Mouse (Mus musculus) cerebellum, postnatal 14 days (tissue): ENCODE measurements around the gene Pax5.

Experiments used
- DNase-seq, 2 experiments: peaks; one replicate each; pipeline ENCODE4 v3.0.0; 2021; ENCODE audit warnings: mixed read lengths in 2 of 2

Pax5 gene

GRCm38 (mm10) chr4:44664767-44665056 is 45.6 kb downstream of the Pax5 start:
- no peak for DNase-seq

- DNase-seq, result peak; percentile 62 to 69
Measured at GRCm38 (mm10) chr4:44664004-44664766, 46.1 kb downstream of the Pax5 start.

- no peak for DNase-seq
Measured at GRCm38 (mm10) chr4:44663489-44663888, 46.8 kb downstream of the Pax5 start.

- DNase-seq, result no peak
Measured at GRCm38 (mm10) chr4:44645181-44645580, 65.1 kb downstream of the Pax5 start.

- no peak for DNase-seq
Measured at GRCm38 (mm10) chr4:44641831-44642587, 68.3 kb downstream of the Pax5 start.

- peak in 1 of 2 experiments; percentile 34 for DNase-seq
Measured at GRCm38 (mm10) chr4:44635618-44636017, 74.7 kb downstream of the Pax5 start.

- peak; percentile 18 to 30 for DNase-seq
Measured at GRCm38 (mm10) chr4:44633694-44634524, 76.4 kb downstream of the Pax5 start.

GRCm38 (mm10) chr4:44630059-44630458 is 80.2 kb downstream of the Pax5 start:
- DNase-seq, result no peak

- no peak for DNase-seq
Measured at GRCm38 (mm10) chr4:44627890-44628289, 82.4 kb downstream of the Pax5 start.

- no peak for DNase-seq
Measured at GRCm38 (mm10) chr4:44625108-44625424, 85.2 kb downstream of the Pax5 start.

- DNase-seq, result no peak
Measured at GRCm38 (mm10) chr4:44624232-44625107, 85.8 kb downstream of the Pax5 start.

GRCm38 (mm10) chr4:44623435-44623727 is 86.9 kb downstream of the Pax5 start:
- no peak for DNase-seq

GRCm38 (mm10) chr4:44622682-44623434 is 87.4 kb downstream of the Pax5 start:
- no peak for DNase-seq

- DNase-seq, result no peak
Measured at GRCm38 (mm10) chr4:44620241-44620640, 90.0 kb downstream of the Pax5 start.

GRCm38 (mm10) chr4:44614066-44614667 is 96.1 kb downstream of the Pax5 start:
- no peak for DNase-seq

GRCm38 (mm10) chr4:44612392-44612791 is 97.9 kb downstream of the Pax5 start:
- DNase-seq, result no peak

- DNase-seq, result no peak
Measured at GRCm38 (mm10) chr4:44605453-44605852, 104.8 kb downstream of the Pax5 start.

- no peak for DNase-seq
Measured at GRCm38 (mm10) chr4:44602257-44602801, 108.0 kb downstream of the Pax5 start.

- DNase-seq, result peak; percentile 32 to 42
Measured at GRCm38 (mm10) chr4:44601370-44601769, 108.9 kb downstream of the Pax5 start.

- peak; percentile 50 to 54 for DNase-seq
Measured at GRCm38 (mm10) chr4:44600875-44601274, 109.4 kb downstream of the Pax5 start.

- peak; percentile 81 to 88 for DNase-seq
Measured at GRCm38 (mm10) chr4:44597965-44598364, 112.3 kb downstream of the Pax5 start.
